Mouse (Mus musculus) MEL (cell line): Measurements from ENCODE around the gene Gbe1.

Experiments used
- CTCF ChIP-seq, 3 experiments: IDR thresholded peaks in 2 of 3; conservative IDR thresholded peaks in 1 of 3; 2 replicates each; pipeline ENCODE4 v1.5.1; 2011 to 2012; ENCODE audit warnings: low read length in 3 of 3, low read depth in 2 of 3, mild to moderate bottlenecking in 2 of 3, improper control_type of control experiment in 1 of 3, inconsistent platforms in 1 of 3, mixed read lengths in 1 of 3, moderate library complexity in 1 of 3; ENCODE audit not compliant: control insufficient read depth in 1 of 3, insufficient read depth in 1 of 3, poor library complexity in 1 of 3, severe bottlenecking in 1 of 3
- EP300 ChIP-seq, 2 experiments: IDR thresholded peaks; 2 replicates each; pipeline ENCODE4 v1.6.1; 2011; ENCODE audit warnings: improper control_type of control experiment in 2 of 2, low read length in 2 of 2, low read depth in 1 of 2, mild to moderate bottlenecking in 1 of 2
- GATA1 ChIP-seq: IDR thresholded peaks from 2 replicates; pipeline ENCODE4 v1.6.1; 2011; ENCODE audit warnings: low read depth, low read length, improper control_type of control experiment
- MAZ ChIP-seq: IDR thresholded peaks from 2 replicates; pipeline ENCODE4 v1.6.1; 2012; ENCODE audit warnings: low read depth, mild to moderate bottlenecking, inconsistent platforms, low read length, improper control_type of control experiment
- POLR2A ChIP-seq, 2 experiments: IDR thresholded peaks; 2 replicates each; pipeline ENCODE4 v1.6.1; 2011 to 2012; ENCODE audit warnings: low read length in 2 of 2, mild to moderate bottlenecking in 2 of 2, control low read depth in 1 of 2, improper control_type of control experiment in 1 of 2, low read depth in 1 of 2, moderate library complexity in 1 of 2; ENCODE audit not compliant: control insufficient read depth in 1 of 2, insufficient read depth in 1 of 2, poor library complexity in 1 of 2
- SMC3 ChIP-seq: IDR thresholded peaks from 2 replicates; pipeline ENCODE4 v1.6.1; 2011; ENCODE audit warnings: low read depth, low read length, improper control_type of control experiment
- UBTF ChIP-seq: IDR thresholded peaks from 2 replicates; pipeline ENCODE4 v1.6.1; 2012; ENCODE audit warnings: low read depth, mild to moderate bottlenecking, inconsistent platforms, low read length, improper control_type of control experiment, moderate library complexity, borderline replicate concordance; ENCODE audit not compliant: insufficient read depth
- USF1 ChIP-seq: IDR thresholded peaks from 2 replicates; pipeline ENCODE4 v1.6.1; 2014; ENCODE audit warnings: low read depth, mild to moderate bottlenecking, inconsistent platforms, low read length, improper control_type of control experiment, moderate library complexity

- TF ChIP-seq SMC3 (no peak), USF1 (no peak), CTCF (IDR thresholded peaks at IDR 0.05 in 2 of 3, conservative IDR thresholded peaks at IDR 0.05 in 1 of 3; ENCODE audit: control insufficient read depth in 1 of 3, insufficient read depth in 1 of 3, low read depth in 2 of 3, low read length in 3 of 3, poor library complexity in 1 of 3, severe bottlenecking in 1 of 3) (no peak), EP300 (IDR thresholded peaks at IDR 0.05; ENCODE audit: low read depth in 1 of 2, low read length in 2 of 2) (no peak), MAZ (no peak), POLR2A (IDR thresholded peaks at IDR 0.05; ENCODE audit: control insufficient read depth in 1 of 2, insufficient read depth in 1 of 2, low read depth in 1 of 2, low read length in 2 of 2, poor library complexity in 1 of 2) (no peak), GATA1 (no peak), UBTF (no peak)
These were observed 44.6 kb downstream of the Gbe1 start for GRCm38 (mm10) chr16:70358326-70358725.
